Mouse (Mus musculus) liver, embryonic 14.5 days (tissue): ENCODE measurements around the gene Ccdc186.

Source experiments
- CTCF ChIP-seq: IDR thresholded peaks from 2 replicates; pipeline ENCODE4 v1.5.1; 2016; ENCODE audit warnings: antibody characterized with exemption, low read depth, control low read depth
- EP300 ChIP-seq: IDR thresholded peaks from 2 replicates; pipeline ENCODE4 v1.6.1; 2016; ENCODE audit warnings: antibody characterized with exemption, low read depth

- TF ChIP-seq CTCF (no peak), EP300 (no peak)
These were observed 76.5 kb downstream of the Ccdc186 start for GRCm38 (mm10) chr19:56745528-56745927.
